Mouse (Mus musculus): ENCODE data around the gene Nabp2. TPM values are rescaled to one million over a fixed set of nuclear protein-coding genes. Genes with fewer than 3 reads are reported as not detected.

Nabp2 gene
- total RNA-seq (2021), result 10 to 100 TPM; 44.1 to 47.1 TPM

DNA sequence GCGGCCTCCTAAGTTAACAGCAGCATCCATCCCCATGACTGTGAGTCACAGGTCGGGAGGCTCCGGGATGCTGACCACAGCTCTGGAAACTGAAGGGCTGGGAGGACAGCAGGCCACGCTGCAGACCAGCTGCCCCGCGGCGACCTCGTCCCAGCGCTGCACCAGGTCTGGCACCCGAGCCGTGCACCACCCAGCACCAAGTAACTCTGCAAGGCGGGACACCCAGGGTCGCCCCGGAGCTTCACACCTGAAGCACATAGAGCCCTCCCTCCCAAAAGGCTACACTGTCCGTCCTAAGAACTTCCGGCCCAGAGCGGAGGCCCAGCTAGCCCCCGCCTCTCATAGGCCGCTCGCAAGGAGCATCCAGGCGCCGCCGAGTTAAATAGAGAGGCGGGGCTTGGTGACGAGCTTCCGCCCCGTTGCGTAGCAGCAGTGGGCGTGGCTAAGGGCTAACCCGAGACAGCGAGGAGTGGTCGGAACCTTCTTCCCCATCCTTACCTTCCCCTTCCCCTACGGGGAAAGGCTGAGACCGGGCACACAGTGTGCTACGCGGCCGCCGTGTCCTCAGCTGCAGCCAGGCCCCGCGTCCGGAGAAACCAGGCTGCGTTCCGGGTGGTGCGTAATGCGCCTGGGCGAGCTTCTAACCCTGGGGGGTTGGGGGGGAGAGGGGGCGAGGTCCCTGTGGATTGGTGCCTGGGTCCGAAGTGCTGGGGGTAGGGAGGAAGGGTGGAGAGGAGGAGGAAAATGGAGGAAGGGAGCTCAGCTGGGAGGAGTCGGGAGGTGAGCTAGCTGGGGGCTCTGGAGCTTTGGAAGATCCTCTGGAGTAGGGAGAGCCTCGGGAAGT, at the start of gene Nabp2, which contains the start of gene Rnf41:
TSS of gene Nabp2 (minus strand) at position 282 of the 844 bp plus-strand sequence.
TSS of gene Rnf41 (plus strand) at position 447 of the 844 bp plus-strand sequence.
- DNase-seq, result peak; percentile 98

DNA sequence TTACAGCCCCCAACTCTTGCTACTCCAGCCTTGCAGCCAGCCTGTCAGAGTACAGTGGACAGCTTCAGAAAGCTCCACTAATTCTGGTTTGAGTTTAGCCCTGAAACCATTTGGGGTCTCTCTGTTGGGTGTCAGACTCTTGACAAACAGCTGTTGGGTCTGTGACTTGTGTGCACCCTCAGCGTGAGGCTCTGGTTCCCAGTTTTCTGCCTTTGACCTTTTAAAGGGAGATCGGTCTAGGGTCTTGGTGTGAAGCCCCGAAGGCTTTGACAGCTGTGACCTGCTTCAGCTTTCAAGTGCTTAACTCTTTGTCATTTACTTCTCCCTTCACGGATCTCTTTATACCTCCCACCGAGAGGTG, 49.0 kb upstream of the Nabp2 start:
- no peak for DNase-seq

DNA sequence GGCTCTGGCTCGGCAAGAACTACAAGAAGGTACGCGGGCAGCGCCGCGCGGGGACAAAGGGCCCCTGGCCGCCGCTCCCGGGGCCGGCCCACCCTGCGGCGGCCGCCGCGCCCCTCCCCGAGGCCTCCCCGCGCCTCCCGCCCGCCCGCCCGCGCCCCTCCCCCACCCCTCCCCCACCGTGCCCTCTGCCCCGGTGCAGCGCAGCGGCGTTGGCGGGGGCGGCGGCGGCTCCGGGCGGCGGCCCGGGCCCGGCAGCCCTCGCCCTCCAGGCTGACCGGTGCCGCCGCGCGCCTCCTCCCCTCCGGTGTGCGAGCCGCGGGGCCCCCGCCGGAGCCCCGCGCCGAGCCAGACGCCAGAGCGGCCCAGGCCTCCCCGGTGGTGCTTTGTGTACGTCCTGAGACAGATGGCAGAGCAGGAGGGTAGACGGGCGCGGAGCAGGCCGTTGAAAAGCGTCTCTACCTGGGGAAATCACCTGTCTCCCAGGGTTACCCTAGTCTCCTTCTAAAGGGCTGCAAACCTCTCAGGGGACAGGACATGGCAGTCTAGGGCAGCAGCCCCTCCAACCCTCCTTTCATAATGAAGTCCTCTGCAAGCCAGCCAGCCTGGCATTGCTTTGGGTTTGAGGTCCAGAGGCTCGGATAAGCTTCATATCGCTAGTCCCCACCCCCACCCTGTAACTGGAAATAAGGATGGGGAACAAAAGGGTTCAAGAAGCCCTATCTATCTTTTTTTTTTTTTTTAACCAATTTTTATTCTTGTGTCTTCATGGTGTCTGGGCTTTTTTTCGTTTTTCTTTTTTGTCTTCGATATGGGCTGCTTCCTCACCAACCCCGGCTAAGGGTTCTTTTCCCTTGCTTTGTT, 48.3 kb upstream of the Nabp2 start:
- DNase-seq, result peak; percentile 41

DNA sequence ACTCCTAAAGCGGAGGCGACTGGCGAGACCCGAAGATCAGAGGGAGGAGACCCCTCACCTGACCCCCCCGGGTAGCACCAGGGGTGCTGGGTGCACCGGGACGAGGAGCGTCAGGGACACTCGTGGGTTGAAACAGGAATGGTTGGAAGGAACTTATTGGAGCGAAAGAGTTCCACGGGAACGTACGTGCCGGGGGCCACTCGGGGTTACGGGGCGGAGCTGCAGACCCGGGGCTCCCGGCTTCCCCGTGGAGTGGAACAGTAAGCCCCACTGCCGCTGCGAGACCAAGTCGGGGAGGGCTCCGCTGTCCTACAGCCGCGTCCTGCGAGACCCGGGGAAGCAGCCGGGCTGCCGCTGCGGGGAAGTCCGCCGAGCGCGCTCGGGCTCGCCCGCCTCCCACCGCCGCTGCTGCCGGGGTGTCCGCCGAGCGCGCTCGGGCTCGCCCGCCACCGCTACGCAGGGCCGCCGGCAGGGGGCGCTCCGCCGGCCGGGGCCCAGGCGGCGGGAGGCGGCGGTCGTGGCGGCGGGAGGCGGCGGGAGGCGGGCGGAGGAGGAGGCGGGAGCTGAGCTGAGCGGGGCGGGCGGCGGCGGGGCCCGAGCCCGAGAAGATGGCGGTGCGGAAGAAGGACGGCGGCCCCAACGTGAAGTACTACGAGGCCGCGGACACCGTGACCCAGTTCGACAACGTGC, 47.6 kb upstream of the Nabp2 start, which contains the start of gene Smarcc2:
TSS of gene Smarcc2 (plus strand) at position 530 of the 690 bp plus-strand sequence.
- DNase-seq, result peak; percentile 90

DNA sequence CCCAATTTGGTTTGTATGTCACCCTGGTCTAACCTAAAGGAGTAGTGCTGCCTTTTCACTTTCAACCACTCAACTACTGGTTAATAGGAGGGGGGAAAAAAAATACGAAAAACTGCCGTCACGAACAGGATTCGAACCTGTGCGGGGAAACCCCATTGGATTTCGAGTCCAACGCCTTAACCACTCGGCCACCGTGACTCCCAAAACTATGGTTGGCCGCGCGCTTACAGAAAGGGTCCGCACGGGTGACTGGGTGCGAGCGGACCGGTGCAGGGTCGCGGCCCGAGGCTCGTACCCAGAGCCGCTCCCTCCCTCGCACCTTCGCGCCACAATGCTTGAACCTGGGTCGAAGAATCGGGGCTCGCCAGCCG, 47.0 kb upstream of the Nabp2 start:
- DNase-seq, result peak; percentile 97

DNA sequence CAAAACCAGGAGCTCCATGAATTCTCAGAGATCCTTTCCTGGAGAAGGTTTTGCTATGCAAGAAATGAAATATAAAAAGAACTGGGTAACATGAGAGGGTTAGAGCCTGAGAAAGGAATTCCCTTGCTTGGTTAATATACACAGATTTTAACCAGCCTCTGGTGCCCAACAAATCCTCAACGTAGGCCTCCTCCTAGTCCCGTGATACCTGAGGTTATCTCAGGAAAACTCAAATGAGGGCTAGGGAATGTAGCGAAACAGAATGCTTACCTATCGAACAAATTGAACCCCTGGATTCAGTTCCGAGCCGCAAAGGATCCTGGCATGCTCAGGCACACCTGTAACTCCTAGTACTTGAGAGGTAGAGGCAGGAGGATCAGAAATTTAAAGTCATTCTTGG, 46.4 kb upstream of the Nabp2 start:
- no peak for DNase-seq

DNA sequence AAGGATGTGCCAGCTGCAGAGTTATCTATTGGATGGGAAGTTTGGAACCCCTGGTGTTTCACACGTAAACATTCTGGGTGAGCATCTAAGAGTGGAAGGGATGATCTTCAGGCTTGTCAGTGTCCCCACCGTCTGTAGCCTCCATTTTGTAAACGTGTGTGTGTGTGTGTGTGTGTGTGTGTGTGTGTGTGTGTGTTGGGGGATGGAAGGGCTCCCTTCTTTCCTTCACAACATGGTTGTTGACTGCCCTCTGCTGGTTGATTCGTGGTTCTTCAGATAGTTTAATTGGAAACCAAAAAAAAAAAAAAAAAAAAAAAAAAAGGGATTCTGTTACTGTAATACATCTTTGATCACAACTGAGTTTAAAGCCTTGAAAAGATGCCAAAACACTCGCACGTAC, 44.0 kb upstream of the Nabp2 start:
- DNase-seq, result peak; percentile 77

DNA sequence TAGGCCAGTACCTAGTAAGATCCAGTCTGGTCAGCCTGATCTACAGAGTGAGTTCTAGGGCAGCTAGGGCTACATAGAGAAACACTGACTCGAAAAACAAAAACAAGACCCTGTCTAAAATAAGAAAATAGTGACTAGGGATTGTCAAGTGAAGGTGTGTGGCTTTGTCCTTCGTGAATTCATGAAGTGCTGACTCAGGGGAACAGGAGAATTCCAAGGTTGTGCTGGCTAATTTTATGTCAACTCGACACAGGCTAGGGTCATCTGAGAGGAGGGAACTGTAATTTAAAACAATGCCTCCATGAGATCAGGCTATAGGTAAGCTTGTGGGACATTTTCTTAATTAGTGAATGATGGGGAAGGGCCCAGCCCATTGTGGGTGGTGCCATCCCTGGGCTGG, 43.2 kb upstream of the Nabp2 start:
- no peak for DNase-seq

DNA sequence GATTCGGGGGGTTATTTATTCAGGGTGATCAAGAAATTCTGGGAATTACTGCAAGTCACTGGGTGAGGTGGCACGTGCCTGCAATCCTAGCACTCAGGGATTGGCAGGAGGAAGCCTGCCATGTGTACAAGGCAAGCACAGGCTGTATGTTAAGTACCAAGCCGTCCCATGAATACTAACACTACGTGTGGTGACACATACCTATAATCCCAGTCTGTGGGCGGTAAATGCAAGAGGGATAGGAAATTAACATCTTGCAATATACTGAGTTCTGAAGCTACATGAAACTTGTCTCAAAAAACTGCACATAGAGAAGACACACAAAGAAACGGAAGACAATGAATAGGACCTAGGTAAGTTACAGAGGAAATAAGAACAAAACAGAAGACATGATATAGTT, 39.7 kb upstream of the Nabp2 start:
- no peak for DNase-seq

DNA sequence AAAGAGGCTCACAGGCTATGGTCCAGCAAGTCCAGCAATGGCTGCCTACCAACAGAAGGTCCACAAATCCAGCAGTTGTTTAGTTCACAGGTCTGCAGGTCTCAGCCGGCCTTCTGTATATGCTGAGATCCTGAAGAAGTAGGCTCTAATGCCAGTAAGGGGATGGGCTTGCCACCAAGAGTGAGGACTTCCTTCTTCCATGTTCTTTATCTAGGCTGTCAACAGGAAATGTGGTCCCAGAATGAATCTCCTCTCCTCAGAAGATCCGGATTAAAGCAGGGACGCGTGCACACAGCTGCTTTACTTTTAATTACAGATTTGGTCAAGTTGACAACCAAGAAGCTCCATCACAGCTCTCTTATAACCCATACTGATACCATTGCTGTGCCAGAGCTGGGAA, 34.1 kb upstream of the Nabp2 start:
- DNase-seq, result no peak

DNA sequence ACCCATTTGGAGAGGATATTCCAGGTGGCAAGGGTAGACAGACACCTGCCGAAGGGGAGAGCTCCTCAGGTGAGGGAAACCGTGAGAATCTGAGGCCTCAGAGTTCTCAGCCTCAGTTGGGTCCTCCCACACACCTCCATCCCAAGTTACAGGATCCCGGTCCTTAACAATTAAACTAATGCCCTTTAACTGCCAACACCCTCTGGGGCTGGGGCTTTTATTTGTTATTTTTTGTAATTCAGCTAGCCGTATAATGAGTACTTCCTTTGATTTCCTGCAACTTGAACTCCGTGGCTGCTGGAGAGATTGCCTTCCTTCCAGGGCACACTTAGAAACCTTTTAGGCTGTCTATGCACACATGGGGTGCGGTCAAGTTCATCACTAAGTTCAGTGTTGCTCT, 33.1 kb upstream of the Nabp2 start:
- no peak for DNase-seq

DNA sequence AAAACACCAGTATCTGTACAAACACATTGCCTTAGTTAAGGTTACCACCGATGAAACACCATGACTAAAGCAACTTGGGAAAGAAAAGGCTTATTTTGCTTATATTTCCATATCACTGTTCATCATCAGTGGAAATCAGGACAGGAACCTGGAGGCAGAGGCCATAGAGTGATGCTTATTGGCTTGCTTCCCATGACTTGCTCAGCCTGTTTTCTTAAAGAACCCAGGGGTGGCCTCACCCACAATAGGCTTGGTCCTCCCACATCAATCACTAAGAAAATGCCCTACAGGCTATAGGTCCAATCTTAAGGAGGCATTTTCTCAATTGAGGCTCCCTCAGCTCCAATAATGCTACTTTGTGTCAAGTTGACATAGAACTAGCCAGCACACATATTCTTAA, 31.4 kb upstream of the Nabp2 start:
- no peak for DNase-seq

DNA sequence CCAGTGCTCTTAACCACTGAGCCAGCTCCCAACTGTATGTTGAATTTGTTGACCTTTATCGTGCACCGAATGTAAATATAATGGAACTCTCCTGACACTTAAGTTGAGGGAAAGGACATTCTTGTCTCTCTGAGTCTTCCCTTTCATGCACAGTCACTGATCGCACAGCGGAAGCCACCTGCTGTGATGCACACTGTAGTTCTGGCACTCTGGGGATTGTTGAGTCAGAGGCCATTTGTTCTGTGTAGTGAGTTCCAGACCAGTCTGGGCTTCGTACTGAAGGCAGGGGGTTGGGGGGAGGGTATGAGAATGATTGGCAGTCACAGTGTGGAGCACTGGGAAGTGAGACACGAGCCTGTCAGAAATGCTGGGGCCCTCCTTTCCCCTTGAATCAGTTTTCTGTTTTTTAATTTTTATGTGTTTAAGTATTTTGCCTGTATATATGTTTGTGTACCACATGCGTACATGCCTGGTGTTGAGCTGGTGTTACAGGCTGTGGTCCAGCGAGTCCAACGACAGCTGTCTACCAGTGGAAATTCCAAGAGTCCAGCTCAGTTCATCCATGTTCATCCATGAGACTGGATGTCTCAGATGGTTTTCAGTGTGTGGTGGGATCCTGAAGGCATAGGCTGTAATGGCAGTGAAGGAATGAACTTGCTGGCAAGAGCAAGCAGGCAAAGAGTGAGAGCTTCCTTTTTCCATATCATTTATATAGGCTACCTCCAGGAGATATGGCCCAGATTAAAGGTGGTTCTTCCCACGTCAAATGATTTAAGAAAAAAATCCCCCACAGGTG, 30.2 kb upstream of the Nabp2 start:
- DNase-seq, result no peak

DNA sequence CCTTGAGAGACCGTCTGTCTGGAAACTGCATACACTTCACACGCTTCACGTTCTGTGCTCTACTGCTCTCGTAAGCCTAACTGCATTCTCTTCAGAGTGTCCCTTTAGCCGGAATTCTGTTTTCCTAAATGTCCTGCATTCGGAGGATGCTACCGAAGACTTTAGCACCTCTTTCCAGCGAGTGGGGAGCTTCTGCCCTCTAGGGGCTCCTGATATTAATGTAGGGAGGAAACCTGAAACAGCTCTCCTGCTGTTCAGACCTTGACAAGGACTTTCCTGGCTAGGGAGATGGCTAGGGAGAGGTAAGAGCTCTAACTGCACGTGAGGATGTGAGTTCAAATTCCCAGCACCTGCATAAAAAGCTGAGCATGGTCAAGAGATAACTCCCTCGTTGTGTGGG, 29.1 kb upstream of the Nabp2 start:
- peak; percentile 37 for DNase-seq

DNA sequence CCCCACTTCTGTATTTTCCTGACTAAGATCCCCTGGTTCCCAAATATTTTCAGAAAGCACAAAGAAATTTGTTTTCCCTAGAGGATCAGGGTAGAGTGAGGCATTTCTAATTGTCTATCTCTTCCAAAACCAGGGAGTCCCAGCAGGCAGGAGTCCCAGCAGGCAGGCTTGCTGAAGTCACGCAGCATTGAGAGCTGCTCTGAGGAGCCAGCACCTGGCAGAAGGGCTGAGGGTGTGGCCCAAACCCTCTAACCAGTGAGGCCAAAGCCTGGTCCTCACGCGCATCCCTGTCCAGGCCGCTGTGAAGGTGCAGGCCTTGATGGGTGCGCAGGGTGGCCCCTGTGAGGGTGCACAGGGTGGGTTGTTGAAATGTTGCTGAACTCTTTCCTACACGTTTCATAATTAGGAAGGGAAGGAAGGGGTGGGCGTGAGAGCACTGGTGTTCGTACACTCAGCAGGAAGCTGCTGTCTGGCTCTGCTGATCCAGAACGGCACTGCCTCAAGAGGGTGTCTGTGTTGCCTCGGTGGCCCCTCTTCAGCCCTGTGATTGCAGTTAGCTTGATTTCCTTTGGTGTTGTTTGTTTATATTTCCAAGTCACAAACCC, 27.5 kb upstream of the Nabp2 start:
- no peak for DNase-seq

DNA sequence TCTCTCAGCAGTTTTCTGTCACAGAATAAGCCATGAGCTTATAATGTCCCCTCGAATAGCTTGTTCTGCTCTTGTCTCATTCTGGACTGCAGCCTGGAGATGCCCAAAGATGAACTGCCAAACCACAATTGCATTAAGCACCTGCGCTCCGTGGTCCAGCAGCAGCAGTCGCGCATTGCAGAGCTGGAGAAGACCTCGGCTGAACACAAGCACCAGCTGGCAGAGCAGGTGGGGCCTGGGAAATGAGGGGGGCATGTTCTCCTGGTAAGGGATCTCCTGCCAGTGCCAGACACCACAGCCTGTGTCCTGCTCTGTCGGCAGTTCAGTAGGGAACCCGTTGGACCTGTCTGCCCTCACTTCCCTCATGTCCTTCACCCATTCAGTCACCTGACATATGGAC, 25.1 kb upstream of the Nabp2 start:
- no peak for DNase-seq

DNA sequence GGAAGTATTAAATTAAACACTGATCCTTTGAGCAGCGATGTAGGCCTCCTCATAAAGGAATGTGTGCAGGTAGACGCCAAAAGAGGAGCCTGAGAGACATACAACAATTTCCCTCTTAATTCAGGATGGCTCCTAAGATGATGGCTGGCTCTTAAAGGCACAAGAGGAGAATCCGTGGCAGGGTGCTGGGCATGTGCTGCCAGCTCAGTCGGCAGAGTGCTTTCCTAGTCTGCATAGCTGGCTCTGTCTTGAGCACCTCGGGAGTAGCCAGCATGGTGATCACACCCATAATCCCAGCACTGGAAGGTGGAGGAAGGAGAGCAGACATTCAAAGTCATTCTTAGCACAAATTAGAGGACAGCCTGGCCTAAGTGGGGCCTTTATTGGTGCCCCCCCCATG, 24.6 kb upstream of the Nabp2 start:
- no peak for DNase-seq

DNA sequence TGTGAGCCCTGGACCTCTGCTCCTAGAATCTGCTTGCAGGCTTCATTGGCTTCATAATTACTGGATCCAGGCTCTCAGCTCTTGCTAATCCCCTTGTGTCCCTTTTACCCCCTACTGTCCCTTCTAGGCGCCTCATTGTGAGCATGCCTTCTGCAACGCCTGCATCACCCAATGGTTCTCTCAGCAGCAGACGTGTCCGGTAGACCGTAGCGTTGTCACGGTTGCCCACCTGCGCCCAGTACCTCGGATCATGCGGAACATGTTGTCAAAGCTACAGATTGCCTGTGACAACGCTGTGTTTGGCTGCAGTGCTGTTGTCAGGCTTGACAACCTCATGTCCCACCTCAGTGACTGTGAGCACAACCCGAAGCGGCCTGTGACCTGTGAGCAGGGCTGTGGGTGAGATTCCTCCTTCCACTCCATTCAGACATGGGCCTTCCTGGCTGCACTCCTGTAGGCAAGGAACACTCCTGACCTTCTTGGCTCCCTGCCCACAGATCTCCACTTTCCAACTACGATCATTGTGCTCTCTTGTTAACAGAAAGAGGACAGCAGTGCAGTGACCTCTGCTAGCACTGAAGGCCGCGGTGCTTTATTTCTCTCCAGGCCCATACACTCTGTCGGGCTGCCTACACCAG, 24.0 kb upstream of the Nabp2 start:
- DNase-seq, result peak; percentile 82

DNA sequence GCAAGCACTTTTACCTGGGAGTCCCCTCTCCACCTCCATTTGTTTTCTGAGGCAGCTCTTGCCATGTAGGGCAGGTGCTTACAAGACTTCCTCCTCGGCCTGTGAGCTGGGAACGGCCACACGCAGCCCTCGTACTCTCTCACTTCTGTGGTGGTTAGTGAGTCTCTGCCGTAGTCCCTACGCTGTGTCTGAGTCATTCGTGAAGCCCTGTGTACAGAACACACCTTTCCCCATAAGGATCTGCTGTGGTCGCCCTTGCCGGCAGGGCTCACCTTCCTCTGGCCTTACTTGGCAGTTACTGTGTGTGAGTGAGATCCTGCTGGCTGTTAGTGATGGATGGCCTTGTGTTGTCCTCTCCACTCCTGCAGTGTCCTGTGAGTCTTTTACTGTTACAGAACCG, 23.4 kb upstream of the Nabp2 start:
- DNase-seq, result no peak

DNA sequence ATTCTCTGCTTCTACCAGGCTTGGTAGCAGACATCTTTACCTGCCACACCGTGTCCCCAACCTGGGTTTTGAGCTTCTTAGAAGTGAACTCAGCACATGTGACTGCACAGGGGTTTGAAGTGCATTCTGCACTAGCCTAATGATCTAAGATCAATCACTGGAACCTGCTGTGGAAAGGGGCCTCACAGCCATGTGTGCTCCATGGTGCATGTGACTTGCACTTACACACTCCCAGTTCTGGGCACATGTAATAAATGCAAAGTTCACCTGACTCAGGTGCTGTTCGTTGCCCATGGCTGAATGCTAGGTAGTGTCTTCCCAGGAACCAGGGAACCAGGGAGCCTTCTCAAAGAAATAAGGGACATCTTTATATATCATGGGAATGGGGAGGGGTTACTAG, 22.1 kb upstream of the Nabp2 start:
- DNase-seq, result no peak

DNA sequence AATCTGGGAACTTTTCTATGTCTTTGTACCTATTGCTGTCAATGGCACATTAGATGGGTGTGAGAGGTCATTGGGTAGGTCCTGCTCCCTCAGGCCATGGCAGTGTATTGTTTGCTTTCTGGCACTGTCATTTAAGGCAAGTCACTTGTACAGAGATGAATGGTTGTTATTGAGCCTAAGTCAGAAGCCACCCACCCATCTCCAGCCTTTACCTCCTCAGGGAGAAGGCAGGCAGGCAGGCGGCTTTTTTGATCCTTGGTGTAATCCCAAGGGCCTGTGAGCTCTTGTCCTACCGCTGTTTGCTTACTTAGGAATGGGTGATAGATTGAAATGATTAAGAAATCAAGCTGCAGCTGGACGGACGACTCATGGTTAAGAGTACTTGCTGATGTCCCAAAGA, 18.2 kb upstream of the Nabp2 start:
- no peak for DNase-seq
